25 mouse cellular contexts compared by ENCODE assay signal in genomic region chr6:147871033-147871432, GRCm38 (mm10).
"Had no signal": no experiment of that assay in that cellular context is flagged by ENCODE, and none has a peak within 500 bp of the region (broad histone marks: within the 10 kb centered on the region; RNA-seq: fewer than 3 reads in every experiment).

No protein-coding gene starts in this region.

- H3K36me3 ChIP-seq: heart, embryonic 10.5 days; heart, embryonic 12.5 days; hindbrain, embryonic 10.5 days; hindbrain, embryonic 12.5 days; intestine, embryonic 15.5 days; limb, embryonic 10.5 days; limb, embryonic 12.5 days; liver, embryonic 13.5 days; liver, embryonic 15.5 days had no signal

- H3K4me3 ChIP-seq: gastrocnemius, adult 2 months; heart, embryonic 10.5 days; heart, embryonic 12.5 days; hindbrain, embryonic 10.5 days; hindbrain, embryonic 12.5 days; intestine, embryonic 15.5 days; layer of hippocampus, adult 2 months; left cerebral cortex, adult 2 months; limb, embryonic 10.5 days; limb, embryonic 12.5 days; liver, embryonic 13.5 days; liver, embryonic 15.5 days had no signal

- H3K9me3 ChIP-seq: heart, embryonic 10.5 days; heart, embryonic 12.5 days; hindbrain, embryonic 10.5 days; hindbrain, embryonic 12.5 days; intestine, embryonic 15.5 days; limb, embryonic 10.5 days; limb, embryonic 12.5 days; liver, embryonic 13.5 days; liver, embryonic 15.5 days had no signal

- ATAC-seq: forebrain, postnatal 0 days; hindbrain, embryonic 16.5 days; inflammation-experienced regulatory T-cells, adult 6 months; intestine, embryonic 15.5 days; intestine, postnatal 0 days had no signal

- H3K9ac ChIP-seq: forebrain, postnatal 0 days; heart, embryonic 12.5 days; hindbrain, embryonic 12.5 days; hindbrain, embryonic 14.5 days; intestine, embryonic 15.5 days; limb, embryonic 12.5 days; liver, embryonic 13.5 days; liver, embryonic 15.5 days had no signal

- DNase-seq: forebrain, postnatal 0 days; gastrocnemius, adult 2 months; gastrocnemius, postnatal 10 days; gastrocnemius, postnatal 25 days; heart, postnatal 10 days; heart, postnatal 4 days; kidney, adult 18-20 months; kidney, postnatal 25 days; liver; liver, embryonic 13.5 days had no signal

- H3K27ac ChIP-seq: gastrocnemius, adult 2 months; heart, embryonic 10.5 days; hindbrain, embryonic 10.5 days; hindbrain, embryonic 12.5 days; hindbrain, embryonic 14.5 days; intestine, embryonic 15.5 days; layer of hippocampus, adult 2 months; left cerebral cortex, adult 2 months; limb, embryonic 10.5 days; limb, embryonic 12.5 days; liver, embryonic 13.5 days; liver, embryonic 15.5 days had no signal

- H3K4me2 ChIP-seq: heart, embryonic 12.5 days; hindbrain, embryonic 12.5 days; hindbrain, embryonic 14.5 days; intestine, embryonic 15.5 days; limb, embryonic 12.5 days; liver, embryonic 11.5 days; liver, embryonic 13.5 days; liver, embryonic 15.5 days had no signal

- H3K4me1 ChIP-seq: heart, embryonic 10.5 days; heart, embryonic 12.5 days; hindbrain, embryonic 10.5 days; hindbrain, embryonic 12.5 days; intestine, embryonic 15.5 days; limb, embryonic 10.5 days; limb, embryonic 12.5 days; liver, embryonic 13.5 days; liver, embryonic 15.5 days had no signal

- H3K27me3 ChIP-seq: heart, embryonic 12.5 days; hindbrain, embryonic 12.5 days; intestine, embryonic 15.5 days; limb, embryonic 12.5 days; liver, embryonic 13.5 days; liver, embryonic 15.5 days had no signal
